Mouse (Mus musculus): Measurements from ENCODE around the gene Gm11567. TPM values are rescaled to one million over a fixed set of nuclear protein-coding genes. Genes with fewer than 3 reads are reported as not detected.
"Not testable (repeated sequence)": the region's sequence is repeated elsewhere in the genome, so short reads cannot be mapped to it uniquely, and the experiment has no call there.

Gm11567 gene
- not detected in 2 replicates for polyA plus RNA-seq (2015; fragmentation: Nextera tagmentation; extraction: Ambion mirVana)

DNA sequence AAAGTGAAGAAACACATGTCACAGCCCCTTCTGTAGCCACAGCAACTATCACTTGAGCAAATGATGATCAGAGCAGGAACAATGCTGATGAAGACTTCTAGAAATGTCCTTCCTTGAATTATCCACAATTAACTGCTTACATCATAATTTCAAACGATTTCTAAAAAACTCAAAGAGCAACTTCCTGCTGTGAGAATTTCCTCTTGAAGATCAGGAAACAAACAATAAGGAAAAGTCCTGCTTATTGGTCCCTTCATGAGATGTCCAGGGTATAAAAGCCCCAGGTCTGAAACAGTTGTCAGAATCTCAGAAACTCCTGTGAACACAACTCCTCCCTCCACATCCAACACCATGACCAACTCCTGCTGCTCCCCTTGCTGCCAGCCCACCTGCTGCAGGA is at the start of gene Gm11567:
Gm11567 (plus strand) TSS at position 301 of the 400 bp plus-strand sequence.
- not testable (repeated sequence) for ATAC-seq; H3K9me3 ChIP-seq (ENCODE audit: control insufficient read depth); H3K4me2 ChIP-seq (replicated peaks; ENCODE audit: low read depth); H3K36me3 ChIP-seq (ENCODE audit: control insufficient read depth, insufficient read depth); H3K4me3 ChIP-seq (ENCODE audit: low read depth, low read length); H3K4me1 ChIP-seq (replicated peaks; ENCODE audit: control insufficient read depth, insufficient read depth, low read length); H3K27ac ChIP-seq (ENCODE audit: low read depth, low read length); H3K27me3 ChIP-seq (replicated peaks; ENCODE audit: control insufficient read depth, insufficient read depth, low read length); H3K9ac ChIP-seq (ENCODE audit: low read depth, low read length)
- 43% methylated on average over 1 of the region's 1 CpGs for WGBS

- no peak for ATAC-seq
- WGBS, result 47% methylated on average over 1 of the region's 1 CpGs
- TF ChIP-seq CTCF (IDR thresholded peaks at IDR 0.05; ENCODE audit: low read depth), result no peak
Measured at GRCm38 (mm10) chr11:99837966-99838365, 41.0 kb upstream of the Gm11567 start, which contains the start of gene 2300003K06Rik. TSS of gene 2300003K06Rik (minus strand) at chr11:99838066.

GRCm38 (mm10) chr11:99842185-99842584 is 36.8 kb upstream of the Gm11567 start:
- no peak for ATAC-seq
- Histone ChIP-seq H3K27ac (ENCODE audit: low read depth, low read length) (no peak overlapping the region), H3K4me1 (replicated peaks; ENCODE audit: control insufficient read depth, insufficient read depth, low read length) (no peaks in the 10 kb centered on the region), H3K36me3 (ENCODE audit: control insufficient read depth, insufficient read depth) (no peaks in the 10 kb centered on the region), H3K4me3 (ENCODE audit: low read depth, low read length) (no peak overlapping the region), H3K9ac (ENCODE audit: low read depth, low read length) (no peak overlapping the region), H3K27me3 (replicated peaks; ENCODE audit: control insufficient read depth, insufficient read depth, low read length) (no peaks in the 10 kb centered on the region), H3K4me2 (replicated peaks; ENCODE audit: low read depth) (no peak overlapping the region), H3K9me3 (ENCODE audit: control insufficient read depth) (no peaks in the 10 kb centered on the region)
- TF ChIP-seq CTCF (IDR thresholded peaks at IDR 0.05; ENCODE audit: low read depth), result no peak
- WGBS, result 73% methylated on average over 1 of the region's 1 CpGs

More at GRCm38 (mm10) chr11:99837966-99838365, 41.0 kb upstream of the Gm11567 start, which contains the start of gene 2300003K06Rik:
- no peaks in the 10 kb centered on the region for H3K4me1 ChIP-seq (replicated peaks; ENCODE audit: control insufficient read depth, insufficient read depth, low read length)
- H3K27ac ChIP-seq (ENCODE audit: low read depth, low read length), result no peak within 1 kb of the TSS
- no peak within 1 kb of the TSS for H3K4me3 ChIP-seq (ENCODE audit: low read depth, low read length)
- no peaks in the 10 kb centered on the region for H3K36me3 ChIP-seq (ENCODE audit: control insufficient read depth, insufficient read depth)
- no peaks in the 10 kb centered on the region for H3K27me3 ChIP-seq (replicated peaks; ENCODE audit: control insufficient read depth, insufficient read depth, low read length)
- no peak within 1 kb of the TSS for H3K4me2 ChIP-seq (replicated peaks; ENCODE audit: low read depth)
- H3K9ac ChIP-seq (ENCODE audit: low read depth, low read length), result no peak within 1 kb of the TSS
- H3K9me3 ChIP-seq (ENCODE audit: control insufficient read depth), result no peaks in the 10 kb centered on the region

- no peak overlapping the region for H3K4me2 ChIP-seq (replicated peaks; ENCODE audit: low read depth)
- no peak overlapping the region for H3K27ac ChIP-seq (ENCODE audit: low read depth, low read length)
- H3K4me3 ChIP-seq (ENCODE audit: low read depth, low read length), result no peak overlapping the region
- no peak overlapping the region for H3K9ac ChIP-seq (ENCODE audit: low read depth, low read length)
- TF ChIP-seq CTCF (IDR thresholded peaks at IDR 0.05; ENCODE audit: low read depth), result no peak
- H3K9me3 ChIP-seq (ENCODE audit: control insufficient read depth), result no peaks in the 10 kb centered on the region
- no peaks in the 10 kb centered on the region for H3K36me3 ChIP-seq (ENCODE audit: control insufficient read depth, insufficient read depth)
- no peak for ATAC-seq
- WGBS, result 88% methylated on average over 2 of the region's 2 CpGs
- H3K27me3 ChIP-seq (replicated peaks; ENCODE audit: control insufficient read depth, insufficient read depth, low read length), result no peaks in the 10 kb centered on the region
- H3K4me1 ChIP-seq (replicated peaks; ENCODE audit: control insufficient read depth, insufficient read depth, low read length), result no peaks in the 10 kb centered on the region
Measured at GRCm38 (mm10) chr11:99846746-99847145, 32.2 kb upstream of the Gm11567 start.

DNA sequence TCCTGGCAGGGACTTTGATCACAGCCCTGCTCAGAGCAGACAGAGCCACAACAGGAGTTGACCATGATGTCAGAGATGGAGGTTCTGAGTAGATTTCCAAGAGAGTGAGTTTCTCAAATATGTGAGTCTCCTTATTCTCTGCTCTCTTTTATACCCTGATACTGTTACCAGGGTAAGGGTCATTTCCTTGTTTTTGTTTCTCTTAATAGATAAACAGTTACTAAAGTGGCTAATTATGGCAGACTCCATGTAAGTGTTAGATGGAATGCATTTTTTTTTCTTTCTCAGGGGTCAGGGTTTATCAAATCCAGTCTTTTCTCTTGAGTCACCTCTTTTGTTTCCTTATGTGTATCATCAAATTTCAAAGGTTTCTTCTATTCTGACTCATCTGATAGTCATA is 27.5 kb upstream of the Gm11567 start, which contains the start of gene Krtap4-16:
Krtap4-16 (minus strand) TSS at position 101 of the 400 bp plus-strand sequence.
- ATAC-seq, result no peak
- Histone ChIP-seq H3K27ac (ENCODE audit: low read depth, low read length) (no peak within 1 kb of the TSS), H3K27me3 (replicated peaks; ENCODE audit: control insufficient read depth, insufficient read depth, low read length) (no peaks in the 10 kb centered on the region), H3K36me3 (ENCODE audit: control insufficient read depth, insufficient read depth) (no peaks in the 10 kb centered on the region), H3K9me3 (ENCODE audit: control insufficient read depth) (no peaks in the 10 kb centered on the region), H3K4me3 (ENCODE audit: low read depth, low read length) (no peak within 1 kb of the TSS), H3K4me1 (replicated peaks; ENCODE audit: control insufficient read depth, insufficient read depth, low read length) (no peaks in the 10 kb centered on the region), H3K4me2 (replicated peaks; ENCODE audit: low read depth) (no peak within 1 kb of the TSS), H3K9ac (ENCODE audit: low read depth, low read length) (no peak within 1 kb of the TSS)
- TF ChIP-seq CTCF (IDR thresholded peaks at IDR 0.05; ENCODE audit: low read depth), result no peak

DNA sequence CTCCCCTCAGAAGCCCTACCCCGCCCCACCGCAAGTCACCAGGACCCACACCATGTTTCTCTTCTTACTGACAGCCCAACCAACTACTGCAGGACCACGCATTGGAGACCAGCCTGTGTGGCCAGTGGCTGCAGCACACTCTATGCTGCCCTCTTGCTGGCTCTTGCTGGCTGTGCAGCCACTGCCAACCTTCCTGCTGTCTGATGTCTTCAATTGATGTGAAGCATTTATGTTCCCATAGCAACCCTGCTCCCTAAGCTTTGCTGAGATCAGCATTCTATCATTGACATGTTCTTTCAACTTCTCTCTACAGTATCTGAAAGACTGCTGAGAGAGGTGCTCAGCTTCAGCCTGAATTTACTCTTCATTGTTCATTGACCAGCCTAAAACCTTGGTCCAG is 24.9 kb upstream of the Gm11567 start:
- ATAC-seq, result no peak
- Histone ChIP-seq H3K9me3 (ENCODE audit: control insufficient read depth) (no peaks in the 10 kb centered on the region), H3K9ac (ENCODE audit: low read depth, low read length) (no peak overlapping the region), H3K4me1 (replicated peaks; ENCODE audit: control insufficient read depth, insufficient read depth, low read length) (no peaks in the 10 kb centered on the region), H3K4me2 (replicated peaks; ENCODE audit: low read depth) (no peak overlapping the region), H3K27ac (ENCODE audit: low read depth, low read length) (no peak overlapping the region), H3K36me3 (ENCODE audit: control insufficient read depth, insufficient read depth) (no peaks in the 10 kb centered on the region), H3K4me3 (ENCODE audit: low read depth, low read length) (no peak overlapping the region), H3K27me3 (replicated peaks; ENCODE audit: control insufficient read depth, insufficient read depth, low read length) (no peaks in the 10 kb centered on the region)
- peak; percentile 67 for TF ChIP-seq CTCF (IDR thresholded peaks at IDR 0.05; ENCODE audit: low read depth)
- 53% methylated on average over 3 of the region's 3 CpGs for WGBS

- H3K9me3 ChIP-seq (ENCODE audit: control insufficient read depth), result no peaks in the 10 kb centered on the region
- no peaks in the 10 kb centered on the region for H3K36me3 ChIP-seq (ENCODE audit: control insufficient read depth, insufficient read depth)
- no peak within 1 kb of the TSS for H3K4me2 ChIP-seq (replicated peaks; ENCODE audit: low read depth)
- no peak for ATAC-seq
- no peak within 1 kb of the TSS for H3K4me3 ChIP-seq (ENCODE audit: low read depth, low read length)
- TF ChIP-seq CTCF (IDR thresholded peaks at IDR 0.05; ENCODE audit: low read depth), result no peak
- H3K4me1 ChIP-seq (replicated peaks; ENCODE audit: control insufficient read depth, insufficient read depth, low read length), result no peaks in the 10 kb centered on the region
- no peak within 1 kb of the TSS for H3K9ac ChIP-seq (ENCODE audit: low read depth, low read length)
- H3K27me3 ChIP-seq (replicated peaks; ENCODE audit: control insufficient read depth, insufficient read depth, low read length), result no peaks in the 10 kb centered on the region
- H3K27ac ChIP-seq (ENCODE audit: low read depth, low read length), result no peak within 1 kb of the TSS
- 86% methylated on average over 2 of the region's 2 CpGs for WGBS
Measured at GRCm38 (mm10) chr11:99857617-99858016, 21.4 kb upstream of the Gm11567 start, which contains the start of gene Gm11568. TSS of gene Gm11568 (plus strand) at chr11:99857917.
